Mouse (Mus musculus) fat pad, adult 2 months (tissue): ENCODE results near the gene Hsd11b1.
"Not testable (repeated sequence)": the region's sequence is repeated elsewhere in the genome, so short reads cannot be mapped to it uniquely, and the experiment has no call there.

Experiments used
- DNase-seq: peaks from one replicate; pipeline ENCODE4 v3.0.0-alpha.2; 2011; ENCODE audit warnings: low read depth, low spot score; ENCODE audit errors: extremely low read depth

Gene Hsd11b1

GRCm38 (mm10) chr1:193263955-193264598 lies at the start of gene Hsd11b1:
Hsd11b1 (minus strand) TSS chr1:193264075.
- DNase-seq = no peak

GRCm38 (mm10) chr1:193311596-193311995 lies 47.7 kb upstream of the Hsd11b1 start:
- DNase-seq = no peak

- DNase-seq = no peak
Observed at GRCm38 (mm10) chr1:193310519-193311085, 46.7 kb upstream of the Hsd11b1 start.

- no peak for DNase-seq
Observed at GRCm38 (mm10) chr1:193309785-193310518, 46.1 kb upstream of the Hsd11b1 start.

GRCm38 (mm10) chr1:193306832-193307231 lies 43.0 kb upstream of the Hsd11b1 start:
- DNase-seq = no peak

- DNase-seq = no peak
Observed at GRCm38 (mm10) chr1:193305386-193305785, 41.5 kb upstream of the Hsd11b1 start.

- no peak for DNase-seq
Observed at GRCm38 (mm10) chr1:193303096-193303495, 39.2 kb upstream of the Hsd11b1 start.

GRCm38 (mm10) chr1:193302093-193302405 lies 38.2 kb upstream of the Hsd11b1 start:
- no peak for DNase-seq

GRCm38 (mm10) chr1:193301216-193302092 lies 37.6 kb upstream of the Hsd11b1 start:
- no peak for DNase-seq

GRCm38 (mm10) chr1:193299995-193300394 lies 36.1 kb upstream of the Hsd11b1 start:
- no peak for DNase-seq

- DNase-seq = no peak
Observed at GRCm38 (mm10) chr1:193298141-193298765, 34.4 kb upstream of the Hsd11b1 start.

GRCm38 (mm10) chr1:193295920-193296319 lies 32.0 kb upstream of the Hsd11b1 start:
- DNase-seq = no peak

- DNase-seq = no peak
Observed at GRCm38 (mm10) chr1:193293926-193294325, 30.1 kb upstream of the Hsd11b1 start.

GRCm38 (mm10) chr1:193293039-193293438 lies 29.2 kb upstream of the Hsd11b1 start:
- no peak for DNase-seq

- DNase-seq = no peak
Observed at GRCm38 (mm10) chr1:193290686-193291085, 26.8 kb upstream of the Hsd11b1 start.

GRCm38 (mm10) chr1:193289914-193290313 lies 26.0 kb upstream of the Hsd11b1 start:
- no peak for DNase-seq

- no peak for DNase-seq
Observed at GRCm38 (mm10) chr1:193289076-193289475, 25.2 kb upstream of the Hsd11b1 start.

GRCm38 (mm10) chr1:193287578-193287977 lies 23.7 kb upstream of the Hsd11b1 start:
- no peak for DNase-seq

GRCm38 (mm10) chr1:193285766-193286325 lies 22.0 kb upstream of the Hsd11b1 start:
- DNase-seq = not testable (repeated sequence)

GRCm38 (mm10) chr1:193284228-193284779 lies 20.4 kb upstream of the Hsd11b1 start:
- peak; percentile 56 for DNase-seq
